Mouse (Mus musculus): ENCODE measurements around the gene Zc3h13. TPM values are rescaled to one million over a fixed set of nuclear protein-coding genes. Genes with fewer than 3 reads are reported as not detected.

Gene Zc3h13
- polyA plus RNA-seq, 1 experiment from 2014 or later: 42.4 TPM

GRCm38 (mm10) chr14:75250432-75250831 is 33.7 kb upstream of the Zc3h13 start:
- Histone ChIP-seq H3K4me3 (ENCODE audit: low read depth, low read length) (no peak overlapping the region), H3K4me2 (ENCODE audit: low read length) (no peak overlapping the region), H3K9me3 (replicated peaks; ENCODE audit: control insufficient read depth, low read length, poor library complexity, severe bottlenecking) (no peaks in the 10 kb centered on the region), H3K27ac (ENCODE audit: low read length) (no peak overlapping the region), H3K27me3 (ENCODE audit: control insufficient read depth, insufficient read depth, low read depth, low read length) (no peaks in the 10 kb centered on the region), H3K36me3 (ENCODE audit: control insufficient read depth, insufficient read depth, low read length) (no peaks in the 10 kb centered on the region), H3K4me1 (ENCODE audit: control insufficient read depth, insufficient read depth, low read length) (no peaks in the 10 kb centered on the region), H3K9ac (ENCODE audit: low read depth, low read length) (no peak overlapping the region)
- ATAC-seq: no peak
- WGBS: 91% methylated on average over 3 of the region's 3 CpGs

DNA sequence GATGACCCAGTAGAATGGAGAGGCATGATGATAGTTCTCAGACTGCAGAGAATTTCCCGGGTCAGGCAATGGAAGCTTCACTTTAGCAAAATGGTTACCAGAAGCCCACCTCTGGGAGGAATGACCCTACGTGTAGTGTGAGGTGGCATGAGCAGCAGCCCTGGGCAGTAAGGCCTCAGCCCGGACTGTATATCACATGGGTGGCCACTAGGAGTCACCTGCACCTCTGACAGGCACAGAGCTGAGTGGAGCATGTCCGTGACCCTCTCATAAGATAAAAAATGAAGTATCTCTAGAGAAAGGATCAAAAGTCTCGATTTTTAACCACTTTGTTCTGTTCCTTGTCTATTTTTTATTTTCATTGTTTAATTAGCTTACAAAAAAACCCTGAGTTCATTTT is 27.7 kb upstream of the Zc3h13 start:
- Histone ChIP-seq H3K4me1 (ENCODE audit: control insufficient read depth, insufficient read depth, low read length) (no peaks in the 10 kb centered on the region), H3K36me3 (ENCODE audit: control insufficient read depth, insufficient read depth, low read length) (no peaks in the 10 kb centered on the region), H3K27ac (ENCODE audit: low read length) (no peak overlapping the region), H3K9ac (ENCODE audit: low read depth, low read length) (no peak overlapping the region), H3K4me2 (ENCODE audit: low read length) (no peak overlapping the region), H3K27me3 (ENCODE audit: control insufficient read depth, insufficient read depth, low read depth, low read length) (no peaks in the 10 kb centered on the region), H3K4me3 (ENCODE audit: low read depth, low read length) (no peak overlapping the region), H3K9me3 (replicated peaks; ENCODE audit: control insufficient read depth, low read length, poor library complexity, severe bottlenecking) (no peaks in the 10 kb centered on the region)
- ATAC-seq: no peak
- WGBS: 46% methylated on average over 5 of the region's 5 CpGs

GRCm38 (mm10) chr14:75269531-75269930 is 14.6 kb upstream of the Zc3h13 start:
- Histone ChIP-seq H3K36me3 (ENCODE audit: control insufficient read depth, insufficient read depth, low read length) (no peaks in the 10 kb centered on the region), H3K9ac (ENCODE audit: low read depth, low read length) (no peak overlapping the region), H3K9me3 (replicated peaks; ENCODE audit: control insufficient read depth, low read length, poor library complexity, severe bottlenecking) (no peaks in the 10 kb centered on the region), H3K27me3 (ENCODE audit: control insufficient read depth, insufficient read depth, low read depth, low read length) (no peaks in the 10 kb centered on the region), H3K4me2 (ENCODE audit: low read length) (no peak overlapping the region), H3K27ac (ENCODE audit: low read length) (no peak overlapping the region), H3K4me3 (ENCODE audit: low read depth, low read length) (no peak overlapping the region), H3K4me1 (ENCODE audit: control insufficient read depth, insufficient read depth, low read length) (no peaks in the 10 kb centered on the region)
- ATAC-seq: no peak
- WGBS: 90% methylated on average over 5 of the region's 5 CpGs

- no peaks in the 10 kb centered on the region for H3K36me3 ChIP-seq (ENCODE audit: control insufficient read depth, insufficient read depth, low read length)
- no peaks in the 10 kb centered on the region for H3K27me3 ChIP-seq (ENCODE audit: control insufficient read depth, insufficient read depth, low read depth, low read length)
- WGBS: 89% methylated on average over 6 of the region's 6 CpGs
- no peak overlapping the region for H3K4me2 ChIP-seq (ENCODE audit: low read length)
- H3K9ac ChIP-seq (ENCODE audit: low read depth, low read length): no peak overlapping the region
- ATAC-seq: no peak
- H3K9me3 ChIP-seq (replicated peaks; ENCODE audit: control insufficient read depth, low read length, poor library complexity, severe bottlenecking): no peaks in the 10 kb centered on the region
- no peak overlapping the region for H3K4me3 ChIP-seq (ENCODE audit: low read depth, low read length)
- peaks cover 6% of the 10 kb centered on the region for H3K4me1 ChIP-seq (ENCODE audit: control insufficient read depth, insufficient read depth, low read length)
- no peak overlapping the region for H3K27ac ChIP-seq (ENCODE audit: low read length)
Measured at GRCm38 (mm10) chr14:75279716-75280115, 4.5 kb upstream of the Zc3h13 start.

DNA sequence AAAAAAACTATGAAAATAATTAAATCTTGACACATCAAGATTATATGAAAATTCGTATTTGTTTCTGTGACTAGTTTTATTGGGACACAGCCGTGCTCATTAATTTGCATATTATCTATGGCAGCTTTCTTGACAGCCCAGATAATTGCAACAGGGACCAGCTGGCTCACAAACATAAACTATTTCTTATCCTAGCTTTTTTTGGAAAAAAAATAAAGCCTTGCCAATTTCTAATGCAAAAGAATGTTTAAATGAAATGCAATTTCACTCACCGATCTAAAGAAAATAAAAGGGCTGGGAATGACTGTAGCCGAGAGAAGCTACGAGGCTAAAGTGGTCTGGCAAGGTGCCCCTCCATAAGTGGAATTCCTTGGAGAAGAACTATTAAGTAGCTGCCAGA is 3.8 kb upstream of the Zc3h13 start:
- Histone ChIP-seq H3K4me1 (ENCODE audit: control insufficient read depth, insufficient read depth, low read length) (peaks cover 12% of the 10 kb centered on the region), H3K4me3 (ENCODE audit: low read depth, low read length) (no peak overlapping the region), H3K36me3 (ENCODE audit: control insufficient read depth, insufficient read depth, low read length) (no peaks in the 10 kb centered on the region), H3K27me3 (ENCODE audit: control insufficient read depth, insufficient read depth, low read depth, low read length) (no peaks in the 10 kb centered on the region), H3K4me2 (ENCODE audit: low read length) (no peak overlapping the region), H3K27ac (ENCODE audit: low read length) (no peak overlapping the region), H3K9me3 (replicated peaks; ENCODE audit: control insufficient read depth, low read length, poor library complexity, severe bottlenecking) (no peaks in the 10 kb centered on the region), H3K9ac (ENCODE audit: low read depth, low read length) (no peak overlapping the region)
- WGBS: 63% methylated on average over 5 of the region's 5 CpGs
- no peak for ATAC-seq

GRCm38 (mm10) chr14:75283609-75284192 is 472 bp upstream of the Zc3h13 start:
- peak overlapping the region; percentile 85 for H3K4me2 ChIP-seq (ENCODE audit: low read length)
- peak overlapping the region; percentile 77 for H3K9ac ChIP-seq (ENCODE audit: low read depth, low read length)
- peaks cover 17% of the 10 kb centered on the region for H3K4me1 ChIP-seq (ENCODE audit: control insufficient read depth, insufficient read depth, low read length)
- no peaks in the 10 kb centered on the region for H3K9me3 ChIP-seq (replicated peaks; ENCODE audit: control insufficient read depth, low read length, poor library complexity, severe bottlenecking)
- peak; percentile 64 for ATAC-seq
- H3K4me3 ChIP-seq (ENCODE audit: low read depth, low read length): peak overlapping the region; percentile 78
- H3K36me3 ChIP-seq (ENCODE audit: control insufficient read depth, insufficient read depth, low read length): no peaks in the 10 kb centered on the region
- WGBS: 6% methylated on average over 19 of the region's 19 CpGs
- no peaks in the 10 kb centered on the region for H3K27me3 ChIP-seq (ENCODE audit: control insufficient read depth, insufficient read depth, low read depth, low read length)
- peak overlapping the region; percentile 81 for H3K27ac ChIP-seq (ENCODE audit: low read length)

GRCm38 (mm10) chr14:75301081-75301480 is 16.9 kb downstream of the Zc3h13 start:
- Histone ChIP-seq H3K36me3 (ENCODE audit: control insufficient read depth, insufficient read depth, low read length) (no peaks in the 10 kb centered on the region), H3K4me3 (ENCODE audit: low read depth, low read length) (no peak overlapping the region), H3K9me3 (replicated peaks; ENCODE audit: control insufficient read depth, low read length, poor library complexity, severe bottlenecking) (no peaks in the 10 kb centered on the region), H3K4me1 (ENCODE audit: control insufficient read depth, insufficient read depth, low read length) (no peaks in the 10 kb centered on the region), H3K27me3 (ENCODE audit: control insufficient read depth, insufficient read depth, low read depth, low read length) (no peaks in the 10 kb centered on the region), H3K27ac (ENCODE audit: low read length) (no peak overlapping the region), H3K4me2 (ENCODE audit: low read length) (no peak overlapping the region), H3K9ac (ENCODE audit: low read depth, low read length) (no peak overlapping the region)
- WGBS: 100% methylated on average over 1 of the region's 1 CpGs
- ATAC-seq: no peak

- ATAC-seq: no peak
- Histone ChIP-seq H3K4me1 (ENCODE audit: control insufficient read depth, insufficient read depth, low read length) (no peaks in the 10 kb centered on the region), H3K36me3 (ENCODE audit: control insufficient read depth, insufficient read depth, low read length) (no peaks in the 10 kb centered on the region), H3K9ac (ENCODE audit: low read depth, low read length) (no peak overlapping the region), H3K9me3 (replicated peaks; ENCODE audit: control insufficient read depth, low read length, poor library complexity, severe bottlenecking) (no peaks in the 10 kb centered on the region), H3K27ac (ENCODE audit: low read length) (no peak overlapping the region), H3K27me3 (ENCODE audit: control insufficient read depth, insufficient read depth, low read depth, low read length) (no peaks in the 10 kb centered on the region), H3K4me2 (ENCODE audit: low read length) (no peak overlapping the region), H3K4me3 (ENCODE audit: low read depth, low read length) (no peak overlapping the region)
- WGBS: 46% methylated on average over 5 of the region's 5 CpGs
Measured at GRCm38 (mm10) chr14:75303807-75304206, 19.6 kb downstream of the Zc3h13 start.

- H3K4me1 ChIP-seq (ENCODE audit: control insufficient read depth, insufficient read depth, low read length): no peaks in the 10 kb centered on the region
- no peak overlapping the region for H3K27ac ChIP-seq (ENCODE audit: low read length)
- no peaks in the 10 kb centered on the region for H3K9me3 ChIP-seq (replicated peaks; ENCODE audit: control insufficient read depth, low read length, poor library complexity, severe bottlenecking)
- no peak overlapping the region for H3K4me2 ChIP-seq (ENCODE audit: low read length)
- 0 out of 2 replicates have a peak, but pooled peaks cover 2% of the 10 kb centered on the region for H3K36me3 ChIP-seq (ENCODE audit: control insufficient read depth, insufficient read depth, low read length)
- ATAC-seq: no peak
- H3K4me3 ChIP-seq (ENCODE audit: low read depth, low read length): no peak overlapping the region
- H3K9ac ChIP-seq (ENCODE audit: low read depth, low read length): no peak overlapping the region
- no peaks in the 10 kb centered on the region for H3K27me3 ChIP-seq (ENCODE audit: control insufficient read depth, insufficient read depth, low read depth, low read length)
Measured at GRCm38 (mm10) chr14:75307855-75308254, 23.7 kb downstream of the Zc3h13 start.

All from midbrain, embryonic 16.5 days (tissue).